8 mouse cellular contexts compared by ENCODE assay signal in genomic region chr3:142443006-142443709, GRCm38 (mm10). TPM values are rescaled to one million over a fixed set of nuclear protein-coding genes. Genes with fewer than 3 reads are reported as not detected.
DNase-seq lines count a peak whose midpoint lies in the region; ATAC-seq lines count a peak whose summit lies in the region.

No protein-coding gene starts in this region.

- H3K4me3 ChIP-seq in midbrain, embryonic 10.5 days: no peak overlapping the region
- H3K4me3 ChIP-seq in midbrain, embryonic 16.5 days (ENCODE audit: low read depth, low read length): no peak overlapping the region
- no peak overlapping the region for H3K4me3 ChIP-seq in intestine, embryonic 15.5 days (replicated peaks)
- no peak overlapping the region for H3K4me3 ChIP-seq in midbrain, embryonic 12.5 days

- H3K4me1 ChIP-seq in midbrain, embryonic 10.5 days: peaks cover 23% of the 10 kb centered on the region
- no peaks in the 10 kb centered on the region for H3K4me1 ChIP-seq in midbrain, embryonic 16.5 days (ENCODE audit: control insufficient read depth, insufficient read depth, low read length)
- 0 out of 2 replicates have a peak, but pooled peaks cover 8% of the 10 kb centered on the region for H3K4me1 ChIP-seq in intestine, embryonic 15.5 days (replicated peaks)
- H3K4me1 ChIP-seq in midbrain, embryonic 12.5 days: peaks cover 3% of the 10 kb centered on the region; the same call in 1 of the 2 replicates

- no peaks in the 10 kb centered on the region for H3K36me3 ChIP-seq in midbrain, embryonic 10.5 days
- no peaks in the 10 kb centered on the region for H3K36me3 ChIP-seq in midbrain, embryonic 16.5 days (ENCODE audit: control insufficient read depth, insufficient read depth, low read length)
- no peaks in the 10 kb centered on the region for H3K36me3 ChIP-seq in intestine, embryonic 15.5 days
- no peaks in the 10 kb centered on the region for H3K36me3 ChIP-seq in midbrain, embryonic 12.5 days

- no peaks in the 10 kb centered on the region for H3K9me3 ChIP-seq in midbrain, embryonic 10.5 days (replicated peaks)
- no peaks in the 10 kb centered on the region for H3K9me3 ChIP-seq in midbrain, embryonic 16.5 days (replicated peaks; ENCODE audit: control insufficient read depth, low read length, poor library complexity, severe bottlenecking)
- no peaks in the 10 kb centered on the region for H3K9me3 ChIP-seq in intestine, embryonic 15.5 days
- H3K9me3 ChIP-seq in midbrain, embryonic 12.5 days: no peaks in the 10 kb centered on the region

- ATAC-seq in midbrain, embryonic 16.5 days: no peak
- ATAC-seq in intestine, embryonic 15.5 days: peak; percentile 69
- ATAC-seq in midbrain, embryonic 12.5 days (ENCODE audit: low FRiP score, low read depth): peak; percentile 64

- no peak overlapping the region for H3K27ac ChIP-seq in midbrain, embryonic 10.5 days (replicated peaks)
- H3K27ac ChIP-seq in midbrain, embryonic 16.5 days (ENCODE audit: low read length): no peak overlapping the region
- no peak overlapping the region for H3K27ac ChIP-seq in intestine, embryonic 15.5 days
- no peak overlapping the region for H3K27ac ChIP-seq in midbrain, embryonic 12.5 days (replicated peaks)

- intact Hi-C loops in left cerebral cortex, postnatal 25 days (cut with DNase I): loop anchor here (1.0 to 10.0 kb wide), 2 partner anchors 148 to 578 kb away; no protein-coding TSS in a partner anchor

- no peak overlapping the region for H3K9ac ChIP-seq in midbrain, embryonic 16.5 days (ENCODE audit: low read depth, low read length)
- no peak overlapping the region for H3K9ac ChIP-seq in intestine, embryonic 15.5 days
- no peak overlapping the region for H3K9ac ChIP-seq in midbrain, embryonic 12.5 days (replicated peaks)

- H3K4me2 ChIP-seq in midbrain, embryonic 16.5 days (ENCODE audit: low read length): no peak overlapping the region
- H3K4me2 ChIP-seq in intestine, embryonic 15.5 days (replicated peaks): peak overlapping the region; percentile 17; the same call in 1 of the 2 replicates
- no peak overlapping the region for H3K4me2 ChIP-seq in midbrain, embryonic 12.5 days (replicated peaks)

- peak; percentile 80 for DNase-seq in midbrain, embryonic 10.5 days (ENCODE audit: low spot score)
- peak; percentile 91 for DNase-seq in embryo, embryonic 10.5 days (ENCODE audit: low spot score)
- peak; percentile 79 for DNase-seq in gastrocnemius, postnatal 25 days
- peak; percentile 76 to 80 for DNase-seq in left cerebral cortex, postnatal 25 days (ENCODE audit: low spot score in 2 of 2)
- DNase-seq in spleen, postnatal 14 days (ENCODE audit: low spot score in 2 of 2): peak; percentile 49 to 75

- no peaks in the 10 kb centered on the region for H3K27me3 ChIP-seq in midbrain, embryonic 10.5 days (ENCODE audit: low read depth, poor library complexity, severe bottlenecking)
- no peaks in the 10 kb centered on the region for H3K27me3 ChIP-seq in midbrain, embryonic 16.5 days (ENCODE audit: control insufficient read depth, insufficient read depth, low read depth, low read length)
- no peaks in the 10 kb centered on the region for H3K27me3 ChIP-seq in intestine, embryonic 15.5 days (replicated peaks)
- no peaks in the 10 kb centered on the region for H3K27me3 ChIP-seq in midbrain, embryonic 12.5 days

- 16% methylated on average over 12 of the region's 12 CpGs for WGBS in midbrain, embryonic 10.5 days
- 16% methylated on average over 12 of the region's 12 CpGs for WGBS in midbrain, embryonic 16.5 days
- 8% methylated on average over 12 of the region's 12 CpGs for WGBS in intestine, embryonic 15.5 days
- WGBS in midbrain, embryonic 12.5 days: 18% methylated on average over 12 of the region's 12 CpGs

RNA-seq across cellular contexts. Expression of gene Pdlim5, which starts 47.7 kb away (rescaled TPM):
- polyA plus RNA-seq in midbrain, embryonic 10.5 days (2016; fragmentation: Nextera tagmentation; extraction: Ambion mirVana): 19.7 and 20.2 TPM in 2 replicates
- polyA plus RNA-seq in midbrain, embryonic 16.5 days (2015; fragmentation: Nextera tagmentation; extraction: Ambion mirVana): 14.9 and 15.6 TPM in 2 replicates
- total RNA-seq in gastrocnemius, postnatal 25 days (2021): 100 to 1,000 TPM; 560 to 651 TPM
- polyA plus RNA-seq in intestine, embryonic 15.5 days (2015; fragmentation: Nextera tagmentation; extraction: Ambion mirVana): 28.8 and 29.0 TPM in 2 replicates
- total RNA-seq in left cerebral cortex, postnatal 25 days (2021): 10 to 100 TPM; 18.9 to 19.1 TPM
- 15.0 and 15.3 TPM in 2 replicates for polyA plus RNA-seq in midbrain, embryonic 12.5 days (2016; fragmentation: Nextera tagmentation; extraction: Ambion mirVana)

RNA-seq across cellular contexts. Expression of gene Gbp5, which starts 50.6 kb away (rescaled TPM):
- not detected in 2 replicates for polyA plus RNA-seq in midbrain, embryonic 10.5 days (2016; fragmentation: Nextera tagmentation; extraction: Ambion mirVana)
- 0.19 and 0.20 TPM in 2 replicates for polyA plus RNA-seq in midbrain, embryonic 16.5 days (2015; fragmentation: Nextera tagmentation; extraction: Ambion mirVana)
- 1 to 10 TPM; 2.1 to 3.2 TPM for total RNA-seq in gastrocnemius, postnatal 25 days (2021)
- 0.14 and 0.34 TPM in 2 replicates for polyA plus RNA-seq in intestine, embryonic 15.5 days (2015; fragmentation: Nextera tagmentation; extraction: Ambion mirVana)
- 1 to 10 TPM; 1.7 to 2.1 TPM for total RNA-seq in left cerebral cortex, postnatal 25 days (2021)
- polyA plus RNA-seq in midbrain, embryonic 12.5 days (2016; fragmentation: Nextera tagmentation; extraction: Ambion mirVana): not detected in 2 replicates
